Mouse (Mus musculus) neural tube, embryonic 13.5 days (tissue): ENCODE measurements around the gene Gm20662. TPM values are rescaled to one million over a fixed set of nuclear protein-coding genes. Genes with fewer than 3 reads are reported as not detected.

Source experiments
- ATAC-seq: fragments of 200-750 bp; cut with Nextera tagmentation; 2 replicates; pipeline ENCODE4 v1.8.0; 2017; ENCODE audit warnings: low read depth, mild to moderate bottlenecking, moderate TSS enrichment, moderate library complexity
- H3K27ac ChIP-seq: fragments of 300-500 bp; sonication (generic); replicated peaks from 2 replicates; pipeline ENCODE4 v1.5.1; 2015; ENCODE audit warnings: moderate library complexity, mild to moderate bottlenecking, inconsistent platforms
- H3K27me3 ChIP-seq: fragments of 300-500 bp; sonication (generic); 2 replicates; pipeline ENCODE4 v1.6.1; 2015; ENCODE audit warnings: mild to moderate bottlenecking, inconsistent platforms
- H3K36me3 ChIP-seq: fragments of 300-500 bp; sonication (generic); 2 replicates; pipeline ENCODE4 v1.6.1; 2015; ENCODE audit warnings: mild to moderate bottlenecking, inconsistent platforms
- H3K4me1 ChIP-seq: fragments of 300-500 bp; sonication (generic); replicated peaks from 2 replicates; pipeline ENCODE4 v1.6.1; 2015; ENCODE audit warnings: inconsistent platforms
- H3K4me2 ChIP-seq: fragments of 300-500 bp; sonication (generic); 2 replicates; pipeline ENCODE4 v1.6.1; 2015; ENCODE audit warnings: inconsistent platforms, mild to moderate bottlenecking, moderate library complexity
- H3K4me3 ChIP-seq: fragments of 300-500 bp; sonication (generic); 2 replicates; pipeline ENCODE4 v1.5.1; 2015; ENCODE audit warnings: mild to moderate bottlenecking, inconsistent platforms
- H3K9ac ChIP-seq: fragments of 300-500 bp; sonication (generic); 2 replicates; pipeline ENCODE4 v1.6.1; 2015; ENCODE audit warnings: moderate library complexity, mild to moderate bottlenecking, inconsistent platforms
- H3K9me3 ChIP-seq: fragments of 300-500 bp; sonication (generic); 2 replicates; pipeline ENCODE4 v1.6.1; 2016; ENCODE audit warnings: inconsistent platforms
- WGBS: fragments of 180-500 bp; shearing (Covaris S2); methylation state at CpG from one replicate; pipeline ENCODE4 v1.1.7; 2015; 5-methylcytosine and 5-hydroxymethylcytosine counted together
- polyA plus RNA-seq: library from polyadenylated mRNA; unstranded; fragments of >200 nt; fragmentation: Nextera tagmentation; extraction: Ambion mirVana; gene quantifications from 2 replicates; pipeline ENCODE4 v1.2.1, GENCODE M21; 2015

Gm20662 gene
- 1.4 TPM in 1 of 2 replicates, not detected in the other for polyA plus RNA-seq

- H3K36me3 ChIP-seq, result no peaks in the 10 kb centered on the region
- no peak for ATAC-seq
- no peak within 1 kb of the TSS for H3K27ac ChIP-seq
- WGBS, result 95% methylated on average over 5 of the region's 5 CpGs
- H3K4me3 ChIP-seq, result no peak within 1 kb of the TSS
- H3K9me3 ChIP-seq, result no peaks in the 10 kb centered on the region
- H3K4me1 ChIP-seq, result no peaks in the 10 kb centered on the region
- H3K27me3 ChIP-seq, result no peaks in the 10 kb centered on the region
- H3K9ac ChIP-seq, result no peak within 1 kb of the TSS
- H3K4me2 ChIP-seq, result no peak within 1 kb of the TSS
Measured at GRCm38 (mm10) chr9:107996049-107996448, at the start of gene Gm20662. TSS of gene Gm20662 (plus strand) at chr9:107996349.

GRCm38 (mm10) chr9:107947241-107948194, 48.6 kb upstream of the Gm20662 start:
- H3K4me1 ChIP-seq, result peaks cover 16% of the 10 kb centered on the region
- no peak overlapping the region for H3K27ac ChIP-seq
- no peaks in the 10 kb centered on the region for H3K36me3 ChIP-seq
- H3K9ac ChIP-seq, result no peak overlapping the region
- WGBS, result 92% methylated on average over 31 of the region's 31 CpGs
- ATAC-seq, result no peak
- H3K4me3 ChIP-seq, result no peak overlapping the region
- no peaks in the 10 kb centered on the region for H3K27me3 ChIP-seq
- H3K4me2 ChIP-seq, result no peak overlapping the region
- H3K9me3 ChIP-seq, result no peaks in the 10 kb centered on the region

- ATAC-seq, result no peak
- no peak overlapping the region for H3K27ac ChIP-seq
- 84% methylated on average over 13 of the region's 13 CpGs for WGBS
Measured at GRCm38 (mm10) chr9:107949184-107949921, 46.8 kb upstream of the Gm20662 start.

GRCm38 (mm10) chr9:107949922-107950235, 46.3 kb upstream of the Gm20662 start, which contains the start of gene Traip:
TSS of gene Traip (plus strand) at chr9:107950136.
- H3K4me3 ChIP-seq, result peak within 1 kb of the TSS; percentile 53
- H3K9ac ChIP-seq, result peak within 1 kb of the TSS; percentile 67
- WGBS, result 87% methylated on average over 10 of the region's 10 CpGs
- H3K4me2 ChIP-seq, result peak within 1 kb of the TSS; percentile 83
- H3K36me3 ChIP-seq, result no peaks in the 10 kb centered on the region
- H3K9me3 ChIP-seq, result no peaks in the 10 kb centered on the region
- H3K27me3 ChIP-seq, result no peaks in the 10 kb centered on the region
- H3K4me1 ChIP-seq, result peaks cover 16% of the 10 kb centered on the region
- ATAC-seq, result no peak
- peak within 1 kb of the TSS; percentile 78 for H3K27ac ChIP-seq

More at GRCm38 (mm10) chr9:107949184-107949921, 46.8 kb upstream of the Gm20662 start:
- Histone ChIP-seq H3K9ac (no peak overlapping the region), H3K27me3 (no peaks in the 10 kb centered on the region), H3K9me3 (no peaks in the 10 kb centered on the region), H3K4me1 (peaks cover 16% of the 10 kb centered on the region), H3K36me3 (no peaks in the 10 kb centered on the region), H3K4me2 (no peak overlapping the region), H3K4me3 (no peak overlapping the region)

- Histone ChIP-seq H3K9ac (peak overlapping the region; percentile 67), H3K4me3 (peak overlapping the region; percentile 53), H3K27me3 (no peaks in the 10 kb centered on the region), H3K4me2 (peak overlapping the region; percentile 83), H3K27ac (peak overlapping the region; percentile 78), H3K4me1 (peaks cover 16% of the 10 kb centered on the region), H3K36me3 (no peaks in the 10 kb centered on the region), H3K9me3 (no peaks in the 10 kb centered on the region)
- ATAC-seq, result peak; percentile 94
- WGBS, result 12% methylated on average over 45 of the region's 45 CpGs
Measured at GRCm38 (mm10) chr9:107950460-107951355, 45.4 kb upstream of the Gm20662 start.

GRCm38 (mm10) chr9:107955613-107956289, 40.4 kb upstream of the Gm20662 start:
- H3K4me3 ChIP-seq, result no peak overlapping the region
- H3K9me3 ChIP-seq, result no peaks in the 10 kb centered on the region
- H3K4me2 ChIP-seq, result no peak overlapping the region
- no peak overlapping the region for H3K9ac ChIP-seq
- H3K4me1 ChIP-seq, result peaks cover 12% of the 10 kb centered on the region
- WGBS, result 81% methylated on average over 6 of the region's 6 CpGs
- peaks cover 19% of the 10 kb centered on the region; the same call in 1 of the 2 replicates for H3K36me3 ChIP-seq
- no peaks in the 10 kb centered on the region for H3K27me3 ChIP-seq
- no peak overlapping the region for H3K27ac ChIP-seq
- ATAC-seq, result no peak

- Histone ChIP-seq H3K4me1 (peaks cover 12% of the 10 kb centered on the region), H3K4me2 (no peak overlapping the region), H3K27me3 (no peaks in the 10 kb centered on the region), H3K4me3 (no peak overlapping the region), H3K9me3 (no peaks in the 10 kb centered on the region), H3K27ac (no peak overlapping the region), H3K9ac (no peak overlapping the region), H3K36me3 (peaks cover 19% of the 10 kb centered on the region; the same call in 1 of the 2 replicates)
- 20% methylated on average over 6 of the region's 6 CpGs for WGBS
- no peak for ATAC-seq
Measured at GRCm38 (mm10) chr9:107957141-107957540, 39.0 kb upstream of the Gm20662 start.

- no peak overlapping the region for H3K4me2 ChIP-seq
- ATAC-seq, result no peak
- H3K4me1 ChIP-seq, result peaks cover 12% of the 10 kb centered on the region
- no peaks in the 10 kb centered on the region for H3K27me3 ChIP-seq
- H3K9me3 ChIP-seq, result no peaks in the 10 kb centered on the region
- H3K4me3 ChIP-seq, result no peak overlapping the region
- H3K27ac ChIP-seq, result no peak overlapping the region
- 51% methylated on average over 6 of the region's 6 CpGs for WGBS
- peaks cover 19% of the 10 kb centered on the region; the same call in 1 of the 2 replicates for H3K36me3 ChIP-seq
- H3K9ac ChIP-seq, result no peak overlapping the region; the same call in 1 of the 2 replicates
Measured at GRCm38 (mm10) chr9:107959896-107960295, 36.3 kb upstream of the Gm20662 start.

- H3K9me3 ChIP-seq, result no peaks in the 10 kb centered on the region
- peaks cover 12% of the 10 kb centered on the region for H3K4me1 ChIP-seq
- 85% methylated on average over 4 of the region's 4 CpGs for WGBS
- no peak for ATAC-seq
- no peak overlapping the region for H3K4me3 ChIP-seq
- peaks cover 19% of the 10 kb centered on the region; the same call in 1 of the 2 replicates for H3K36me3 ChIP-seq
- 0 out of 2 replicates have a peak overlapping the region, but pooled peaks have one; percentile 22 for H3K4me2 ChIP-seq
- H3K9ac ChIP-seq, result peak overlapping the region; percentile 17; the same call in 1 of the 2 replicates
- H3K27ac ChIP-seq, result peak overlapping the region; percentile 46
- no peaks in the 10 kb centered on the region for H3K27me3 ChIP-seq
Measured at GRCm38 (mm10) chr9:107960928-107961327, 35.2 kb upstream of the Gm20662 start.

GRCm38 (mm10) chr9:107961351-107961762, 34.8 kb upstream of the Gm20662 start:
- Histone ChIP-seq H3K4me3 (no peak overlapping the region), H3K9ac (peak overlapping the region; percentile 17; the same call in 1 of the 2 replicates), H3K4me2 (peak overlapping the region; percentile 22; the same call in 1 of the 2 replicates), H3K27me3 (no peaks in the 10 kb centered on the region), H3K36me3 (peaks cover 19% of the 10 kb centered on the region; the same call in 1 of the 2 replicates), H3K4me1 (peaks cover 12% of the 10 kb centered on the region), H3K27ac (peak overlapping the region; percentile 46), H3K9me3 (no peaks in the 10 kb centered on the region)
- WGBS, result 69% methylated on average over 10 of the region's 10 CpGs
- peak; percentile 63 for ATAC-seq

GRCm38 (mm10) chr9:107961881-107962280, 34.3 kb upstream of the Gm20662 start:
- Histone ChIP-seq H3K27me3 (no peaks in the 10 kb centered on the region), H3K9ac (no peak overlapping the region), H3K27ac (peak overlapping the region; percentile 46), H3K4me2 (no peak overlapping the region), H3K9me3 (no peaks in the 10 kb centered on the region), H3K36me3 (peaks cover 19% of the 10 kb centered on the region; the same call in 1 of the 2 replicates), H3K4me3 (no peak overlapping the region), H3K4me1 (peaks cover 12% of the 10 kb centered on the region)
- WGBS, result 66% methylated on average over 5 of the region's 5 CpGs
- peak; percentile 34; the same call in 1 of the 2 replicates for ATAC-seq
